In the genomic region with DNA sequence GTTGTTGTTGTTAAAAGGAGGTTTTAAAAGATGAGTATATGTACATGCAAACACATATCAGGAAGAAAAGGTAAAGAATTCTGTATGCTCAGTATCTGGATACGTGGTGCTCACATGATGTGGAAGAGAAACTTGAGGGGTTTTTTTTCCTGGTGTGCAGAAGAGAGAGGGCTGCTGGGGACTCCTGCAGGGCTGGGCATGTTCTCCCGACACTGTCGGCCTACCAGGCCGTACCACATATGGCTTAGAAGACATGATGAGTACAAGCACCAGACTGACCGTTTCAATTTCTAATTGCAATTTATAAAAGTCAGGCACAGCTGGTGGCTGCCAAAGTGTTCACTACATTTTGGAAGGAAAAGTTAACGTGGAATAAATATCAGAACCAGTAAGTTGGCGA, we compare ENCODE assay signal across 34 mouse cellular contexts. TPM values are rescaled to one million over a fixed set of nuclear protein-coding genes. Genes with fewer than 3 reads are reported as not detected.
"Had no signal": no experiment of that assay in that cellular context is flagged by ENCODE, and none has a peak within 500 bp of the region (broad histone marks: within the 10 kb centered on the region; RNA-seq: fewer than 3 reads in every experiment).

No protein-coding gene starts in this region.

- H3K9ac ChIP-seq: heart, embryonic 12.5 days; heart, embryonic 13.5 days; heart, embryonic 15.5 days; hindbrain, embryonic 12.5 days; hindbrain, embryonic 13.5 days; hindbrain, embryonic 14.5 days; hindbrain, embryonic 15.5 days; intestine, embryonic 15.5 days; kidney, embryonic 15.5 days had no signal

- ATAC-seq: hindbrain, embryonic 16.5 days; hindbrain, postnatal 0 days; inflammation-experienced regulatory T-cells, adult 6 months; intestine, embryonic 15.5 days; intestine, embryonic 16.5 days; intestine, postnatal 0 days had no signal

- H3K27ac ChIP-seq: heart, embryonic 13.5 days; heart, embryonic 15.5 days; hindbrain, embryonic 10.5 days; hindbrain, embryonic 12.5 days; hindbrain, embryonic 13.5 days; hindbrain, embryonic 14.5 days; hindbrain, embryonic 15.5 days; hindbrain, postnatal 0 days; intestine, embryonic 15.5 days; kidney, embryonic 15.5 days; kidney, postnatal 0 days; layer of hippocampus, adult 2 months; left cerebral cortex, adult 2 months had no signal

- H3K4me1 ChIP-seq: hindbrain, embryonic 12.5 days; hindbrain, embryonic 13.5 days; hindbrain, embryonic 15.5 days; intestine, embryonic 15.5 days; kidney, embryonic 15.5 days had no signal

- H3K4me2 ChIP-seq: heart, embryonic 11.5 days; heart, embryonic 12.5 days; heart, embryonic 13.5 days; heart, embryonic 15.5 days; hindbrain, embryonic 12.5 days; hindbrain, embryonic 13.5 days; hindbrain, embryonic 14.5 days; hindbrain, embryonic 15.5 days; intestine, embryonic 15.5 days; kidney, embryonic 15.5 days had no signal

- H3K27me3 ChIP-seq: heart, embryonic 12.5 days; heart, embryonic 13.5 days; heart, embryonic 15.5 days; hindbrain, embryonic 12.5 days; hindbrain, embryonic 13.5 days; hindbrain, embryonic 15.5 days; intestine, embryonic 15.5 days; kidney, embryonic 15.5 days had no signal

- DNase-seq: heart, postnatal 10 days; heart, postnatal 36 days; heart, postnatal 4 days; kidney, adult 11 months; kidney, adult 18-20 months; kidney, adult 2 months; kidney, adult 8-10 months; kidney, adult 9 months; kidney, postnatal 10 days; kidney, postnatal 14 days; kidney, postnatal 25 days; kidney, postnatal 36 days; kidney, postnatal 4 days; layer of hippocampus, adult 9-11 months; layer of hippocampus, postnatal 36 days had no signal

- H3K9me3 ChIP-seq: heart, embryonic 13.5 days; heart, embryonic 15.5 days; hindbrain, embryonic 10.5 days; hindbrain, embryonic 12.5 days; hindbrain, embryonic 13.5 days; hindbrain, embryonic 15.5 days; intestine, embryonic 15.5 days; kidney, embryonic 15.5 days had no signal

- H3K4me3 ChIP-seq: heart, embryonic 12.5 days; heart, embryonic 13.5 days; heart, embryonic 15.5 days; hindbrain, embryonic 10.5 days; hindbrain, embryonic 12.5 days; hindbrain, embryonic 13.5 days; hindbrain, embryonic 15.5 days; intestine, embryonic 15.5 days; kidney, embryonic 15.5 days; layer of hippocampus, adult 2 months; left cerebral cortex, adult 2 months had no signal

RNA-seq across cellular contexts. Expression of gene Large2, which starts 49.0 kb away (rescaled TPM):
- total RNA-seq: heart, postnatal 36 days had no signal
